Mouse (Mus musculus) adrenal gland, postnatal 4 days (tissue): Measurements from ENCODE around the gene Gstt1. TPM values are rescaled to one million over a fixed set of nuclear protein-coding genes. Genes with fewer than 3 reads are reported as not detected.
"Not testable (repeated sequence)": the region's sequence is repeated elsewhere in the genome, so short reads cannot be mapped to it uniquely, and the experiment has no call there.

Experiments
- DNase-seq, 2 experiments: peaks; one replicate each; pipeline ENCODE4 v3.0.0; 2021 to 2022; ENCODE audit warnings: low spot score in 2 of 2, mixed read lengths in 2 of 2
- total RNA-seq, 2 experiments: library from RNA; stranded (reverse); gene quantifications; 2 replicates each; pipeline ENCODE4 v1.2.3; 2021

Gene Gstt1
- total RNA-seq, 2 experiments from 2014 or later, result 21.1 to 30.2 TPM

- DNase-seq, result no peak
Observed at GRCm38 (mm10) chr10:75819882-75820281, 21.5 kb upstream of the Gstt1 start.

- DNase-seq, result no peak
Observed at GRCm38 (mm10) chr10:75818641-75819040, 20.3 kb upstream of the Gstt1 start.

GRCm38 (mm10) chr10:75804217-75804616 is 5.8 kb upstream of the Gstt1 start:
- DNase-seq, result no peak

DNA sequence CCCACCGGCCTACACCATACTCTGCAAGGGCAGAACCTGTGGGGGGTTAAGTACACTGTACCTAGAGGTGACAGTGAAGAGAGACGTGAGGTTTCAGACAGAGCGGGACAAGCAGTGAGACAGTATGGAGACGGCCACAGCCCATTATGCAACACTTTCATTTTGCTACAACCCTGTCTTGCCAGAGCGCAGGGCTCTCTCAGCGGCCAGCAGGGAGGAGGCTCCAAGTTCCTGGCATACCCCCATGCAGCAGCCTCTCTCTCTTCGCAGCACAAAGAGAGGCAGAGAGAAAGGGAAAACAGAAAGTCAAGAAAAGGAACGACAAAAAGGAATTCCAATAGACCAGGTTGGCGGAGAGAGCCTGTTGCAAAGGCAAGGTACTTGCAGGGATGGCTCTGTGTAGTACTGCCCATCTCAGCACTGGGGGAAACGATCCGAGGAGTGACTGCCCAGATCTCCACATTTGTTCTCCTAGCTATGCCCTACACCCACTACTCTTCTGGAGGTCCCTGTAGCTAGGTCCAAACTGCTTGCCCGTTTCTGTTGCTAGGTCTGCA is 687 bp downstream of the Gstt1 start:
- peak in 1 of 2 experiments; percentile 13 for DNase-seq

GRCm38 (mm10) chr10:75796731-75797516 is 1.5 kb downstream of the Gstt1 start:
- DNase-seq, result no peak

DNA sequence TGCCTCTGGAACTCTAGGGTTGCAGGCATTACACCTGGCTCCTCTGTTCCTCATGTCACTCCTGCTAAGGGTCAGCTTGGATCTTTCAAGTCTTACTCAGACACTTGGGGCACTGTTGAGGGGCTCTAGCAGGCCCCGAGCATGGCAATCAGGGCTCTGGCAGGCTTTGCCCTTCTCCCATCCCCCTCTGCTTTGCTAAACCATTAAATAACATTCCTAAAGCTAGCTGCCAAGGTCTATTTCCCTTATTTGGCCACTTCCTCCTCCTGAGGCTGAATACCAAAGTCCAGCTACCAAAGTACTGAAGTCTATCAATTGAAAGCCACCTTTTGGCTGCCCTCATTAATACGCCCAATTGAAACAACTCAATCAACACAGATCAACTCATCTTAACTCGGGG is 3.5 kb downstream of the Gstt1 start:
- DNase-seq, result no peak

DNA sequence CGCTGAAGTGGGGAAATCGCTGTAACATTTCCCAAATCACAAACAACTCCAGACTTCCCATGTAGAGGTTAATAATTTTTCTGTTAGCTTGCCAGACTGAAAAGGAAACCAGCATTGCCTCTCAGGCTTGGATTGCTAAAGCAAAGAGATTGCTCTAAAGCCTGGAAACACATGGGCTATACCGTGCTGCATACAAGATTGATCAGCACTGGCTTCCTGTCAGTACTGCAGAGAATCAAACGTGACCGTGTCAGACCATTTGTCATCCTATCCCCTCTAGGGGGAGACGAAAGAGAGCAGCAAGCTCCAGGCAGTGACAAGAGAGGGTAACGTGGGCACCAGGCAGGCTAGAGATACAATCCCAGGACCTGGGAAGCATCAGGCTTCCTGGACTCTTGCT is 7.6 kb downstream of the Gstt1 start:
- DNase-seq, result no peak

DNA sequence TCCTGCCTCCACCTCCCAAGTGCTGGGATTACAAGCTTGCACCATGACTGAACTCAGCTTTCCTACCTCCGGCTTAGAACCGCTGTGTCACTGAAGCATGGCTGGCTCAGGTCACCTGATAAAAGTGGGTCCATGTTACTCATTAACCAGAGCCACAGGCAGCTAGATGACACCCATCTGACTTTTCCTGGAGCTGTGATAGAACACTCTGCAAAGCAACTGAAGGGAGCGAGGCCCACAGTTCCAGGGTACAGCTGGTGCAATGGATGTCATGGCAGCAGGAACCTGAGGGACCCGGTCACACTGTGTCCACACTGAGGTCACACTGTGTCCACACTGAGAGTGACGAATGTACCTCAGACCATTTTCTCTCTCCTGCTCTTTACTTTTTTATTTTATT is 8.5 kb downstream of the Gstt1 start:
- DNase-seq, result no peak

DNA sequence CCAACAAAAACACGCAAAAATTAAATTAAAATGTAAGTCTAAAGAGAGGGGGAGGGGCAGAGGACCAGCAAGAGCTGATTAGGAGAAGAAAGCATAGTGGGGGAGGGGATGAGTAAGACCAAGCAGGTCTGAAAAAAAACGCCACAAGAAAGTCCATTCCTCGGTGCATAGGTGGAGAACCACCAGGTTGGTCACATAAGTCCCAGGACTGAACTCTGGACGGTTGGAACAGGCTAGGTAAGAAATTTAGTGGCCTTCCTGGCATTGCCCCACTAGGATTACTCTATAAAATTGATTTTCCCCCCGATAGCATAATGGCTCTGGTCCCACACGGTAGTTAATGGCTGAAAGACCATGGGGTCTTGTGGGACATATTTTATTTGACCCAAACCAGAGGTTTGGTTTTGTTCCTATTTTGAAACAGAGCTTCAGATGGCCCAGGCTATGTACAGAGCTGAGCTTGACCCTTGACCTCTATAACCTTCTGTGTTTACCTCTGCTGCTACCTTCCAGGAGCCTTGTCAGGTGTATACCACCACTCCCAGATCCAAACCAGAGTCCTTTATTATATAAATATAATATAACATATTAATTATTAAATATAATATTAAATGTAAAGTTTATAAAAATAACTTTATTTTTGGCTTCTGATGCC is 9.2 kb downstream of the Gstt1 start:
- DNase-seq, result no peak

DNA sequence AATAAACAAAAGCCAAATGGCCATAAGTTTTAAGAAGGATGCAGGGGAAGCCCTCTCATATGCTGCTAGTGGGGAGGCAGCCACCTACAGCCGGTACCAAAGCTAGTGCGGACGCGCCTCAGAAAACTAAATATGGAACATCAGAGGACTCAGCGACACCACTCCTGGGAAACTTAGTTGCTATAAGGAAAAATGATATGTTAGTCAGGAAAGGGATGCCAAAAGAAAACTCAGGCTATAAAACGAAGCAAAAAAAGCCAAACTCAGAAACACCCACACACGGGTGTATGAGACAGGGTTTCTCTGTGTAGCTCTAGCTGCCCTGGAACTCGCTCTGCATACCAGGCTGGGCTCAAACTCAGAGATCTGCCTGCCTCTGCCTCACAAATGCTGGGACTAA is 10.1 kb downstream of the Gstt1 start:
- no peak for DNase-seq

- DNase-seq, result no peak
Observed at GRCm38 (mm10) chr10:75785442-75785841, 12.9 kb downstream of the Gstt1 start.

DNA sequence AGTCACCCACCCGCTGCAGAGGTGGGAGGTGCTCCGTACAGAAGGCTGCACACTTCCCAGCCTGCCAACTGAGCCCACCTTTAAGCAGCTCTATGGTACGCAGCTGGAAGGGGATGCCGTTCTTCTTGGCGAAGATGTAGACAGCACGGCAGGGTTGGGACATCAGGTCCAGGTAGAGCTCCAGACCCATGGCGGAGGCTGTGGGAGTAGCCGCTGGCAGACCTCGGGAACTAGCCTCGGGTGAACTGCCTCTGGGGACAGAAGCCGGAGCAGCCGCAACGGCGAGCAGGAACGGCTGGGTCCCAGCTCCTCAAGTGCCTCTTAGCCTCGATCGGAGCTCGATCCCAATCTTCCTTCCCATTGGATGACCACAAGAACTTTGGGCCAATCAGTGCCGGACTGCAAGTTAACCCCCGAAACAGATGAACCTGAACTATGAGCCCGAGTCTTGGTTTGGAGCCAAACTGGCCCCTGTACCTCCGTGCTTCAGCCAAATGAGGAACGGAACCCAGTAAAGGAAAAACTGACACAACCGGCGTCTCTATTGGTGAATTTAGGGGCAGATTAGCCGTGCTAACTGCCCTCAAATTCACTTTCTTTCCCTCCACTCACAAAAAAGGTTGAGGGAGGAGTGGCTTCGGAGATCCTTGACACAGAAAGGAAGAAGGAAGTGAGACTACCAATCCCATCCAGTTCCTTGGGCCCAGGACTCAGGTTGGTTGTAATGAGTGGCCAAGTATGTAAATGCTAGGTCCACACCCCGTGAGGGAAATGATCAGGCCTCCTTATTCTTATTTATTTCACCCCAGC is 17.4 kb downstream of the Gstt1 start, which contains the start of the genes Gm20441 and Gstt3:
Gene Gm20441 (minus strand): TSS at position 186 of the 810 bp plus-strand sequence.
Gene Gstt3 (minus strand): TSS at position 646 of the 810 bp plus-strand sequence.
- DNase-seq, result peak in 1 of 2 experiments; percentile 38

DNA sequence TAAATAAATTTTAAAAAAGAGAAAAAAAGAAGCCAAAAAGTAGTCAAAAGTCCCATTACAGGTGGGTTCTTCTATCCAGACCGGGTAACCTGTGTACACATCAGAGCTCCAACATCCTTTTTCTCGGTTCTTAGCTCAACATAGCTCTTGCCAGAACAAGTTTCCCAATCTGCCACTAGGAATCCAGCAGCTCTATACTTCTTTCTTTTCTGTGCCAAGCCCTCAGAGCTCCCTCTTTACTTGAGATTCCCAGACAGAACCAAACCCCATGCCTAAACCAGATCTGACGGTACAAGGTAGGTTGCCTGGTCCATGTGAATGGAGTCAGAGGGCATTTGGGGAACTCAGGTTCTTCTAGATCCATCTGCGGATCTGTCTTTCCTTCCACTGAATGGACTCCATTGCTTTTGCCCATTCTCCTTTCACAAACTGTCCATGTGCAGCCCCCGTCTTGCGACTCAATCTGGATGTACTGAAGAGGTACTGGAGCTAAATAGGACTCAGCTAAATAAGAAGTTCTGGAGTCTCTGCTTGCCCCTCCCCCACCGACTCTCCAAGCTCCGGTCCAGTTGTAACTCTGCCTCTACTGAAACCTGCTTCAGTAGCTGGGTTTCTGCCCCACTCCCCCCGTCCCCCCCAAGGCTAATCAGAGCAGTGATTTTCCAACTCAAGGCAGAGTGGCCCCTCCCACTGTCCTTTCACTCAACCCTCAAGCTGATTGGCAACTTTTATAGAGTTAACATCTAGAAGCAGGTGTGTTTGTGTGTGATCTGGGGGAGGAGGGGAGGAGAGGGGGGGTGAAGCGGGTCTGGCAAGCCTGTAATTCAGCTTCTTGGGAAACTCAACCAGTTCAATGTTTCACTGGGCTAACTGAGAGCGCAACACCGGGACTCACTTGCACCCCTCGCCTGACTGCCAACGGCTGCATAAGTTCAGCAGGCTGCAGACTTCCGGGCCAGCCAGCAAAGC is 18.9 kb downstream of the Gstt1 start:
- DNase-seq, result no peak

GRCm38 (mm10) chr10:75777885-75778284 is 20.5 kb downstream of the Gstt1 start:
- DNase-seq, result no peak

DNA sequence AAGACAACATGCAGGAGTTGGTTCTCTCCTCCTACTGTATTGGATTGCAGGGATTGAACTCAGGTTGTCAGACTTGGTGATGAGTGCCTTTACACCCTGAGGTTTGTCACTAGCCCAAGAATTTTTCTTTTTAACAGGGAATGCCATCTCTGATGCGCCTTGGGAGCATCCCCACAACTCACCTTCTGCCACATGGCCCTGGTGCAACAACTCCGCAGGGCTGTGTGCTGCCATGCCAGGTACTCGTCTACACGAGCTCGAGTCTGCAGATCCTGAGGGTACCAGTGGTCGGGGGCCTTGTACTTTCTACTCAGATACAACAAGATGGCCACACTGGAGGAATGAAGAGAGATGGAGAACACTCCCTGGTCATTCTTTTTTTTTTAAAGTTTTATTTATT is 21.8 kb downstream of the Gstt1 start:
- no peak for DNase-seq

DNA sequence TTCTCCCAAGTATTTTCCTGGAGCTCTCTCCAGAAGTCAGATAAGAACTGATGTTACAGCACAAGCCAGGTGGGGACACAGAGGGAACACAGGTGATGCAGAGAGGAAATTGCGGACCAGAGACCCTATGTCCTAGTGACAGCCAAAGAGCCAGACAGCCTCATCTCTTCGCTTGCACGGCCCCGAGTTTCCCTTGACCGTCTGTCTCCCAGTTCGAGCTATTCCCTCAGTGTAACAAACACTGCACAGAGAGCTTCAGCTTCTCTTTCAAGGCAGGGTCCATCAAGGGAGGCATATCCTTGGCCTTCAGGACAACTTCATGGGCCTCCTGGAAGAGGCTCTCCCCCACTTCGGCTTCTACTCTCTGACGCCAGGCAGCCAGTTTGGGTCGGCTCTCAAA is 23.8 kb downstream of the Gstt1 start:
- no peak for DNase-seq

DNA sequence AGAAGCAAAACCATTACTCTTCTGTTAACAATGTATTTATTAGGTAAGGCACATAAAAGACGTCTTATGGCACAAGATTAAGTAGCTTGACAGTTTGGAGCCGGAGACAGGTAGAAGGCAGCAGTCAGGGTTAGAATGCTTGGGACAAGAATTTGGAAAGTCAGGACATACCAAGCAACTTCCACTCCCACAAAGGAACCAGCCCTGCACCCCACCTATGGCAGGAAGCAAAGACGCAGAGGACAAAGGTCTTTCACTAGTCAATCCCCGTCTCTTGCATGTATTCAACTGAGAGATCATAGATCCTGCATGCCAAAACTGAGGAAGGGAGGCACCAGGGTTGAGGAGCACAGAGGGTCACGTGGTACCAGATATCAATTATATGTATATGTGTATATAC is 24.3 kb downstream of the Gstt1 start:
- no peak for DNase-seq

DNA sequence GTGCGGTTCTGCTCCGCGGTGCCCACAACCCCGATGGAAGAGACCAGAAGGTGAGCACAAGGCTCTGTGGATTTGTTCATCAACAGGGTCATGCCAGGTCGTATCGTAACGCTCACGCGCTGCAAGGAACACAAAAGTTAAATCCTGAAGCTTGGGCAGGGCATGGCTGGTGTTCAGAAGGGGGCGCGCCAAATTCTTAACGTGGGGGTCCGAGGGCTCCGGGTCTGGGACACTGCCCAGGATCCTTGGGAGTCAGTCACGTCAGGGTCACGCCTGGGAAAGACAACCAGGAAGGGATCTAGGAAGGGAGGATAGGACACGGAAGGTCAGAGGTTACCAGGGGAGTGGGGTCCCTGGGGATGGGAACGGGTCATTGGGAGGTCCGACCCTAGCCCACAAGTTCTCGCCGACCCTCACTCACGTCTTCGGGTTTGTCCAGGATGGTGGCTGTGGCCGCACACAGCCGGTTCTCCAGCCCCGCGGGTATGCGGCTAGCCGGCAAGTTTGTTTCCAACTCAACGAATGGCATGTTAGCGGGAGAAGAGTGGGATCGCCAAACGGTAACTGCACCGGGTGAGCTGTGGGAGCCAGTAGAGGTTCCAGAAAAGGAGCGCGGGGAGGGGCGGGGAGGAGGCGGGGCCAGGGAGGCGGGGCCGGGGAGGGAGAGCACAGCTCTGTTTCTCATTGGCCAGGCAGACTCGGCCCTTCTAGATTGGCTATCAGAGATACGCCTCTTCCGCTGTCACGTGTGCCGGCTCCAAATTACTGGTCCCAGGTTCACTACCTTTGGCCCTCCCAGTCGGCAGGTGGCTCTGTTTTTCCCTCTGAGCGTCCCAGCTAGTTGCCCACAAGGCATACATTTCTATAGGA is 25.4 kb downstream of the Gstt1 start, which contains the start of gene Ddt:
Gene Ddt (minus strand): TSS at position 620 of the 870 bp plus-strand sequence.
- peak; percentile 68 to 74 for DNase-seq

DNA sequence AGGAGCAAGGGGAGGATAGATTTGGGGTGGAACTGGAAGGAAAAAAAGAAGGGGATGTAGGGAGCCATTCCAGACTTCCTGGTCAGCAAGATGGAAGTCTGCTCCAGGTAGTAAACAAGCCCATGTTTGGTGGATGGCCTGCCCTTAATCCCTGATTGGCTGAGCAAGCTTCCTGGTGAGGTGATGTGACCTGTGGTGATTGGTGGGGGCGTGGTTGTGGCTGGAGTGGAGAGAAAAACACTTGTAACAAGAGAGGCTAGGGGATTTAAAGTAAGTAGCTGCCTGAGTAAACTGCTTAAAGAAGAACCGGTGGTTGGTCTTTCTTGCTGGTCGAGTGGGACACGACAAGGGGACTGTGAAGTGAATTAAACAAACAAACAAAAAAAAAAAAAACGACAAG is 30.6 kb downstream of the Gstt1 start:
- not testable (repeated sequence) for DNase-seq
